Mouse (Mus musculus) embryonic facial prominence, embryonic 14.5 days (tissue): ENCODE measurements around the gene Fgf8. TPM values are rescaled to one million over a fixed set of nuclear protein-coding genes. Genes with fewer than 3 reads are reported as not detected.

Experiments used
- ATAC-seq: fragments of 200-750 bp; cut with Nextera tagmentation; 2 replicates; pipeline ENCODE4 v1.8.0; 2017; ENCODE audit warnings: low read depth, moderate number of reproducible peaks, moderate TSS enrichment
- DNase-seq: peaks from one replicate; pipeline ENCODE4 v3.0.0-alpha.2; 2015; ENCODE audit warnings: low spot score
- H3K27ac ChIP-seq: fragments of 300-500 bp; sonication (generic); replicated peaks from 2 replicates; pipeline ENCODE4 v1.5.1; 2014; ENCODE audit warnings: low read depth, mild to moderate bottlenecking, low read length, moderate library complexity
- H3K27me3 ChIP-seq: fragments of 300-500 bp; sonication (generic); replicated peaks from 2 replicates; pipeline ENCODE4 v1.6.1; 2014; ENCODE audit warnings: low read length; ENCODE audit not compliant: control insufficient read depth, insufficient read depth
- H3K36me3 ChIP-seq: fragments of 300-500 bp; sonication (generic); 2 replicates; pipeline ENCODE4 v1.6.1; 2014; ENCODE audit warnings: low read length, mixed read lengths; ENCODE audit not compliant: control insufficient read depth, insufficient read depth
- H3K4me1 ChIP-seq: fragments of 300-500 bp; sonication (generic); 2 replicates; pipeline ENCODE4 v1.6.1; 2014; ENCODE audit warnings: antibody characterized with exemption, low read length; ENCODE audit not compliant: control insufficient read depth, insufficient read depth
- H3K4me2 ChIP-seq: fragments of 300-500 bp; sonication (generic); 2 replicates; pipeline ENCODE4 v1.6.1; 2014; ENCODE audit warnings: low read depth, mild to moderate bottlenecking, low read length, moderate library complexity, mixed read lengths
- H3K4me3 ChIP-seq: fragments of 300-500 bp; sonication (generic); 2 replicates; pipeline ENCODE4 v1.5.1; 2014; ENCODE audit warnings: low read depth, mild to moderate bottlenecking, low read length
- H3K9ac ChIP-seq: fragments of 300-500 bp; sonication (generic); 2 replicates; pipeline ENCODE4 v1.6.1; 2014; ENCODE audit warnings: low read depth, mild to moderate bottlenecking, low read length, moderate library complexity, mixed read lengths
- H3K9me3 ChIP-seq: fragments of 300-500 bp; sonication (generic); 2 replicates; pipeline ENCODE4 v1.6.1; 2016; ENCODE audit warnings: low read length; ENCODE audit not compliant: control insufficient read depth
- WGBS: fragments of 180-500 bp; shearing (Covaris S2); extraction: QIAGEN DNeasy Blood & Tissue Kit; methylation state at CpG from one replicate; pipeline ENCODE4 v1.1.7; 2014; 5-methylcytosine and 5-hydroxymethylcytosine counted together
- polyA plus RNA-seq: library from polyadenylated mRNA; unstranded; fragments of >200 nt; fragmentation: Nextera tagmentation; extraction: Ambion mirVana; gene quantifications from 2 replicates; pipeline ENCODE4 v1.2.1, GENCODE M21; 2014

Gene Fgf8
- polyA plus RNA-seq: 0.25 TPM in 1 of 2 replicates, not detected in the other

DNA sequence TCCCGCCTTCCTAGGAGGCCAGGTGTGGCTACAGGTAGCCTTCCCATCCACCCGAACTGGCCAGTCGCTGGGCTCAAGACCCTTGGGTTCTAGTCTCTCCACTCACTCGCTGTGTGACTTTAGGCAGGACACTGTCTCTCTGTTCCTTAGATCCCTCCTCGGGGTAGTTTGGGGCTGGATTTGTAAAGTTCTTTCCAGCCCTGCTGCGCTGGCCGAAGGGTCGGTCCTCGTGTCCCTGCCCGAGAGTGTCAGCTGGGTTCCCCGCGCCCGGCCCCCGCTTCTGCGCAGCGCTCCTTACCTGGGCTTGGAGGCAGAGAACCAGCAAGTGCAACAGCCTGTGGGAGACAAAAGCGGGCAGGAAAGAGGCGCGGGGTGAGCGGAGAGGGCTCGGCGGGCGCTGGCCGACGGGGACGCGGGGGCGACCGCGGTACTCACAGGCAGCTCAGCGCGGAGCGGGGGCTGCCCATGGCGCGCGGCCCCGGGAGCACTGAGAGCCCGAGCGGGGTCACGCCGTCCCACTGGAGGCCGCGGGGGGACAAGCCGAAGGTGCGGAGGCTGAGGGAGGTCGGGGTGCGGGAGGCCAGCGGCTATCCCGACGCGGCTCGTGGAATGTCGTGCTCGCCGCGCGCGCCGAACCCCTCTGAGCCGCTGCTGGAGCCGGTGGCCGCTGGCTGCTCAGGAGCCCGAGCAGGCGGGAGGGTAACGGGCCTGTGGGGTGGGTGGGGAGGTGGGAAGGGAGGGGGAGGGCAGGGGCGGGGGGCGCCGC is at the start of gene Fgf8:
Gene Fgf8, minus strand, starts transcription at position 698 of the 766 bp plus-strand sequence.
- Histone ChIP-seq H3K27ac (no peak within 1 kb of the TSS), H3K4me1 (peaks cover 27% of the 10 kb centered on the region), H3K9me3 (no peaks in the 10 kb centered on the region), H3K4me3 (peak within 1 kb of the TSS; percentile 48), H3K36me3 (no peaks in the 10 kb centered on the region), H3K9ac (peak within 1 kb of the TSS; percentile 55), H3K27me3 (peaks cover 87% of the 10 kb centered on the region), H3K4me2 (peak within 1 kb of the TSS; percentile 88)
- ATAC-seq (no peak), DNase-seq (no peak)
- 0% methylated on average over 20 of the region's 68 CpGs for WGBS

DNA sequence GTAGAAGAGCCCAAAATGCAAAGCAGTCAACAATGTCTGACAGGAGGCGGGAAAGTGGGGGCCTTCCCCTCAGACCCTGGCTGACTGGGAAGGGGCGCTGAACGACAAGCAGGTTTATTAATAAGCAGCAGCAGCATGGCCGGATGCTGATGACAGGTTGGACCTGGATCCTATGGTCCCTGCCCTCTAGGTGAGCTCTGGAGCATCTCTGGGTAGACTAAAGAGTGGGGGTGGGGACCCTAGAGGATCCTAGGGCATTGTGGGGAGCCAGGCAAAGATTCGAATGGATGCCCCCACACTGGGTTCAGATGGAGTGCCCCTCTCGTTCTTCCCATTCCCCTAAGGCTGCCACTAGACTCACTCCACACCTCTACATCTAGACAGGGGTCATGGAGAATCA is 49.7 kb upstream of the Fgf8 start:
- DNase-seq: no peak
- Histone ChIP-seq H3K9ac (no peak overlapping the region), H3K4me2 (no peak overlapping the region), H3K27me3 (no peaks in the 10 kb centered on the region), H3K36me3 (no peaks in the 10 kb centered on the region), H3K27ac (no peak overlapping the region), H3K4me1 (0 out of 2 replicates have a peak, but pooled peaks cover 5% of the 10 kb centered on the region), H3K4me3 (no peak overlapping the region), H3K9me3 (no peaks in the 10 kb centered on the region)
- no peak for ATAC-seq
- 88% methylated on average over 6 of the region's 6 CpGs for WGBS

GRCm38 (mm10) chr19:45789888-45790874 is 47.5 kb upstream of the Fgf8 start:
- no peaks in the 10 kb centered on the region for H3K4me1 ChIP-seq
- no peak overlapping the region for H3K4me3 ChIP-seq
- H3K9me3 ChIP-seq: no peaks in the 10 kb centered on the region
- no peak overlapping the region for H3K27ac ChIP-seq
- H3K27me3 ChIP-seq: no peaks in the 10 kb centered on the region
- ATAC-seq (no peak), DNase-seq (no peak)
- no peak overlapping the region for H3K9ac ChIP-seq
- 69% methylated on average over 13 of the region's 13 CpGs for WGBS
- no peaks in the 10 kb centered on the region for H3K36me3 ChIP-seq
- H3K4me2 ChIP-seq: no peak overlapping the region

- ATAC-seq: no peak
- Histone ChIP-seq H3K27me3 (no peaks in the 10 kb centered on the region), H3K4me2 (no peak overlapping the region), H3K4me1 (no peaks in the 10 kb centered on the region), H3K36me3 (no peaks in the 10 kb centered on the region), H3K9me3 (no peaks in the 10 kb centered on the region), H3K27ac (no peak overlapping the region), H3K4me3 (no peak overlapping the region), H3K9ac (no peak overlapping the region)
- WGBS: 72% methylated on average over 7 of the region's 7 CpGs
- no peak for DNase-seq
Measured at GRCm38 (mm10) chr19:45789365-45789764, 46.6 kb upstream of the Fgf8 start.

DNA sequence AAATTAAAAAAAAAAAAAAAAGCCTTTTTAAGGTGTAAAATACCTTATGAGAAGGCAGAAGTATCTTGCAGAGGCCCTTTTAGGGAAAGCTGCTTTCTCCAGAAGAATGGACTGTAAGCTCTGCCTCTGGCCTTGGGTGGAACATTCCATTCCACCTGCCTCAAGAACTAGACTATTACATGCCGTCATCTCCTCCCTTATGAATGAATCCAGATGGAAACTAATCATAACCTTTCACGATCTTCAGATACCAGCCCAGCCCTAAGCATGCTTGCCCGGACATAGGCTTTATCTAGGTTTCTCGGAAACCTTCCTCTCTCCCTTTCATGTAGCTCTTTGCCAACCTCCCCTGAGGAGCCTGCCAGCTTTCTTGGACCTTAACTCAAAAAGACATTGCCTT is 45.6 kb upstream of the Fgf8 start:
- Histone ChIP-seq H3K4me2 (no peak overlapping the region), H3K4me3 (no peak overlapping the region), H3K4me1 (no peaks in the 10 kb centered on the region), H3K36me3 (no peaks in the 10 kb centered on the region), H3K27me3 (no peaks in the 10 kb centered on the region), H3K9ac (no peak overlapping the region), H3K9me3 (no peaks in the 10 kb centered on the region), H3K27ac (no peak overlapping the region)
- WGBS: 59% methylated on average over 4 of the region's 4 CpGs
- no peak for DNase-seq
- ATAC-seq: no peak

DNA sequence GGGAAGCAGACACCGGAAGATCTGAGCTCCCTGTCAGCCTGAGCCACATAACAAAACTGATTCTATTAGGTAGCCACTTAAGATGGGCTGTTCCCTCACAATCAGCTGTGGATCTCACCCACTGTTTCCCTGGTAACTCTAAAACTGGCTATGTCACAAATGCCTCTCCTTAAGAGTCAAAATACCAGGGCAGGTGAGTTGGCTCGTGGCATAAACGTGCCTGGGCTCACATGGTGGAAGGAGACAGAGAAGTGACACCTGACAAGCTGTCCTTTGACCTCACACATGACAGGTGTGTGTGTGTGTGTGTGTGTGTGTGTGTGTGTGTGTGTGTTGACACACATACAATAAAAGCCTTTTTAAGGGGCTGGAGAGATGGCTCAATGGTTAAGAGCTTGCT is 44.7 kb upstream of the Fgf8 start:
- ATAC-seq (no peak), DNase-seq (no peak)
- H3K27ac ChIP-seq: no peak overlapping the region
- WGBS: 58% methylated on average over 3 of the region's 3 CpGs
- H3K4me3 ChIP-seq: no peak overlapping the region
- no peaks in the 10 kb centered on the region for H3K36me3 ChIP-seq
- H3K4me1 ChIP-seq: no peaks in the 10 kb centered on the region
- no peak overlapping the region for H3K9ac ChIP-seq
- H3K9me3 ChIP-seq: no peaks in the 10 kb centered on the region
- no peak overlapping the region for H3K4me2 ChIP-seq
- no peaks in the 10 kb centered on the region for H3K27me3 ChIP-seq

GRCm38 (mm10) chr19:45785470-45785869 is 42.8 kb upstream of the Fgf8 start:
- Histone ChIP-seq H3K27me3 (no peaks in the 10 kb centered on the region), H3K4me1 (peaks cover 17% of the 10 kb centered on the region), H3K4me3 (no peak overlapping the region), H3K27ac (no peak overlapping the region), H3K4me2 (no peak overlapping the region), H3K36me3 (peaks cover 6% of the 10 kb centered on the region; the same call in 1 of the 2 replicates), H3K9me3 (no peaks in the 10 kb centered on the region), H3K9ac (no peak overlapping the region)
- WGBS: 49% methylated on average over 3 of the region's 3 CpGs
- no peak for DNase-seq
- no peak for ATAC-seq

GRCm38 (mm10) chr19:45783933-45784576 is 41.3 kb upstream of the Fgf8 start:
- Histone ChIP-seq H3K9me3 (no peaks in the 10 kb centered on the region), H3K27me3 (no peaks in the 10 kb centered on the region), H3K4me1 (peaks cover 18% of the 10 kb centered on the region), H3K36me3 (peaks cover 20% of the 10 kb centered on the region), H3K9ac (peak overlapping the region; percentile 70), H3K4me2 (peak overlapping the region; percentile 73), H3K27ac (peak overlapping the region; percentile 98), H3K4me3 (peak overlapping the region; percentile 100)
- 28% methylated on average over 17 of the region's 17 CpGs for WGBS
- DNase-seq: no peak
- peak; percentile 3; the same call in 1 of the 2 replicates for ATAC-seq
